Mouse (Mus musculus): Measurements from ENCODE around the gene Rpgrip1l. TPM values are rescaled to one million over a fixed set of nuclear protein-coding genes. Genes with fewer than 3 reads are reported as not detected.

Rpgrip1l gene
- total RNA-seq, 2 experiments from 2014 or later: 2.7 to 5.8 TPM

DNA sequence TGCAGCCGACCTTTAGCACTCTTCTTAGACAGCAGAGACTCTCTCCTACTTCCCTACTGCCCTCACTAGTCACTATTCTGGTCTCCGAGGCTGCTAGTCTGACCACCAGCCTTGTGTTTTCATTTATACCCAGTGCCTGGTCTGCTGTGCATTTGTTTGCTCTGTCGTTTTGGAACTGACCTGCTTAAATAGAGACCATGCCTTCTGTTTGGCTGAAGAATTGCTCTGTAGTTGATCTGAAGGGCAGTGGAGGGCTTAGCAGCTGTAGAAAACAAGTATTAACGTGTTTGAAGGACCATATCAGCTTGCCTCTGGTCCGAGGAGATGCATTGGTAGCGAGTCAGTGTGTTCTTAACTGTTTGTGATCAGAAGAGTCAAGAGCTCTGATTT, 16.4 kb upstream of the Rpgrip1l start:
- intact Hi-C loops (cut with DNase I): no loop called here
- no peak for DNase-seq

DNA sequence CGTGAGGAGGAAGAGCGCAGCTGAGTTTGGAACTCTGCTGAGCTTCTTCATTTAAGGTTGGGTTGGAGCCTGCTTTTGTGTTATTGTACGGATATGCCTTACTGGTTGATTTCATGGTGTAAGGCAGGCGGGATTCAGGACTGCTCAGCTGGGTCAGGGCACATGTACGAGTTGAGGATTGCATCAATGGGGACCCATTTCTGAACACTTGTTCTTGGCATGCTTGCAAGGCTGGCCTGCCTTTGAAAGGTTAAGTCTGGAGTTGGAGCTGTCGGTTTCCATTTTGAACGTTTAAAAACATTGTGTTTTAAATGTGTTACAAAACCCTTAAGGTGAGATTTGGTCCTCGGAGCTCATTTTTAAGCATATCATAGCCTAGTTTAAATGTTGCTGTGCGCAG, 16.0 kb upstream of the Rpgrip1l start:
- no peak for DNase-seq
- intact Hi-C loops (cut with DNase I): no loop called here

DNA sequence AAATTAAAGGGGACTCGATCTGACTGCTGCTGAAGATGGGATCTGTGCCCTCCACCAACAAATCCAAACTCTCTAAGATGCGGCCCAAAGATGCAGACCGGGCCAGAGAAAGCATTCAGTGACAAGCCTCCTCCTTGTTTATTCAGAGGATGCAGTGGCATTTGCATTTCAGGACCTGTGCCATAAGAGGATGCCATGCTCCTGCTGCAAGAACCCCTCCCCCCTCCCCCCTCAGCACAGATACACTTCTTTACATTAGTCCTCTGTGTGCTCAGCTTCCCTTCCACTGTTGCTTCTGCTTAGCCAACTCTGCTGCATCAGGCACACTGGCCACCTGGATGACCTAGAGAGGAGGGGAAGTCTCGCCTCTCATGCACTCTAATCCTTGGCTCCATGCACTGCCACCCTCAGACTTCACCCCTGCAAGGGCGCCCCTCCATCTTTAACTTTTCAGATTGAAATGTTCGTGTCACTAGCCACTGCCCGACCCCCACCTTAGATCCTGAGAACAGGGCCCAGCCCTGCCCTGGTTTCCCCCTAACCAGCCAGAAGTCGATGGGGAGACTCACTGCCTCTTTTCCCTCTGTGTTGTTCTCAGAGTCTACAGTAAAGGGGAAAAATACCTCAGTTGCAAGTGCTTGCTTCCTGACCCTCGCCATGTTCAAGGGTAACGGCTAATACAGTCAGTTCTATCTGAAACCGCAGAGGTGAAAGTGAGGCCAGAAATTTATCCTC, 14.6 kb upstream of the Rpgrip1l start:
- DNase-seq: no peak
- intact Hi-C loops (cut with DNase I): no loop called here

GRCm38 (mm10) chr8:91326946-91327345, 13.9 kb upstream of the Rpgrip1l start:
- no peak for DNase-seq
- intact Hi-C loops (cut with DNase I): no loop called here

- DNase-seq: no peak
- intact Hi-C loops (cut with DNase I): no loop called here
Observed at GRCm38 (mm10) chr8:91326018-91326417, 13.0 kb upstream of the Rpgrip1l start.

DNA sequence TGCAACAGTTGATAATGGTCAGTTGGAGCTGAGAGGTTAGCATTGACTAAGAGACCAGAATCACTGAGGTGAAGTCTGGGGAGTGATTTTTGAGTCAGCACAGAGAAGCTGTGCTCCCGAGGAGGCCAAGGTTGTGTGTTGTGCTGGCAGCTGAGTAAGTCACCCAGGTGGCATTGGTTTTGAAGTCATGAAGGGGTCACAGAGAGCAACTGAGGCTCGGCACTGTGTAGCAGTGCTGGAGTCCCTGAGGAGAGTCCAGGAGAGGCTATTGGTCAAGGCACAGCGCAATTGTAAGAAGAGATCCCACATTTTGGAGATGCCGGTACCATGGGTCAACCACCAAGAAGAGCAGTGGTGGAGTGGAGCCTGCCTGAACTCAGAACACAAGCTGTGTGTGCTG, 11.9 kb upstream of the Rpgrip1l start:
- intact Hi-C loops (cut with DNase I): no loop called here
- no peak for DNase-seq

- DNase-seq: peak; percentile 37 to 53
- intact Hi-C loops (cut with DNase I): no loop called here
Observed at GRCm38 (mm10) chr8:91324271-91324670, 11.2 kb upstream of the Rpgrip1l start.

DNA sequence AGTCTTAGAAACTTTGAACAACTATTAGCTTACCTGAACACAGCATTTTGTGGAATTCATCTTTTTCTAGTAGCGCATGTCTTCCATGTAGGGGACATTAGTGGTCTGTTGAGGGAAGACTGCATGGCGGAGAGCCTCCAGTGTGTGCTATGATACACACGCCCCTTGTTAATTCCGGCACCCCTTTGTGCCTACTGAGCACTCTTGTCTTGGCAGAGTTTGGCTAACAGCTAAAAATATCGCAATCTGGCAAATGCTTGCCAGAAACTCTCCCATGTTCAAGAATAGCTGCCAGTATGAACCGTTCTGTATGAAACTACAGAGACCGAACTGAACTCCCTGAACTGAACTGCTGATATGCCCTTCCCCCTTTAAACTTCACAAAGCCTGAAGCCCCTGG, 10.4 kb upstream of the Rpgrip1l start:
- intact Hi-C loops (cut with DNase I): no loop called here
- DNase-seq: peak; percentile 41 to 42

GRCm38 (mm10) chr8:91318938-91319729, 6.1 kb upstream of the Rpgrip1l start:
- DNase-seq: no peak
- intact Hi-C loops (cut with DNase I): no loop called here

GRCm38 (mm10) chr8:91317567-91318227, 4.6 kb upstream of the Rpgrip1l start:
- no peak for DNase-seq
- intact Hi-C loops (cut with DNase I): no loop called here

GRCm38 (mm10) chr8:91312342-91312741, 720 bp downstream of the Rpgrip1l start:
- intact Hi-C loops (cut with DNase I): loop anchor here (5.0 kb wide), 1 partner anchor 1055 kb away; no protein-coding TSS in a partner anchor
- no peak for DNase-seq

- DNase-seq: peak in 1 of 2 experiments; percentile 26
- intact Hi-C loops (cut with DNase I): no loop called here
Observed at GRCm38 (mm10) chr8:91304481-91305386, 8.3 kb downstream of the Rpgrip1l start.

GRCm38 (mm10) chr8:91298672-91299071, 14.4 kb downstream of the Rpgrip1l start:
- no peak for DNase-seq
- intact Hi-C loops (cut with DNase I): no loop called here

DNA sequence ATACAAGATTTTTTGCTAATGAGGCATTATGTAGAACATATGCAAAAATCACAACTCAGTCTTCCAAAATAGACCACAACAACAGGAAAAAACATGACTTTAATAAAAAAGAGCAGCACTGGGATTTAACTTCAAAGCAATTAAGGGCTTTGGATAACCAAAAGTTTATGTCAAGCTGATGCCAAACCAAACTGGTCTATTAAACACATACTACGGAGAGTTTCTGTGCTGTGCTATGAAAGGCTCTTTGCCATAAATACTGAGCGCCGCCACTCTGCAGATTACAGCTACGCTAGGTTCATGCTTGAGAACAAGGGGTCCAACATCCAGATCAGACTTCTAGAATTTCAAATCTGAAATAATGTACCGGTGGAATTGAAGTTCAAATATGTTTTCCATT, 17.3 kb downstream of the Rpgrip1l start:
- no peak for DNase-seq
- intact Hi-C loops (cut with DNase I): no loop called here

GRCm38 (mm10) chr8:91290576-91290975, 22.5 kb downstream of the Rpgrip1l start:
- intact Hi-C loops (cut with DNase I): no loop called here
- DNase-seq: peak; percentile 7 to 17

GRCm38 (mm10) chr8:91286237-91286636, 26.8 kb downstream of the Rpgrip1l start:
- intact Hi-C loops (cut with DNase I): no loop called here
- DNase-seq: no peak

DNA sequence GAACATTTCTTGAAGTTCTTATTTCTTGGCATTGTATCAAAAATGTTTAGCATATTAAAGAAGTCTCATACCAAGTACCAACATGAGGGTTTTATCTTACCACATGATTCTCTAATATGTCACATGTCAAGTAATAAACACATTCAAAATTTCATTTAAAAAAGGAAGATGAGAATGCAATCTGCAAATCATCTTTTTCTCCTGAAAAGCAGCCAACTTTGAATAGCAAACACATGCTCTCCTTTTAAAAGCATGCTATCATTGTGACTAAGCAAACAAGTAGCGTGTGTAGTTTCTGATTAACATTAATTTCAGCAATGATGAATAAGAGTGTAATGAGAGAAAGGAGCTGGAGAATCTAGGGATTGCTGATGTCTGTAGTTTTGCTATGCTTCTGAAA, 29.2 kb downstream of the Rpgrip1l start:
- intact Hi-C loops (cut with DNase I): no loop called here
- DNase-seq: no peak

GRCm38 (mm10) chr8:91282655-91283054, 30.4 kb downstream of the Rpgrip1l start:
- DNase-seq: no peak
- intact Hi-C loops (cut with DNase I): no loop called here

DNA sequence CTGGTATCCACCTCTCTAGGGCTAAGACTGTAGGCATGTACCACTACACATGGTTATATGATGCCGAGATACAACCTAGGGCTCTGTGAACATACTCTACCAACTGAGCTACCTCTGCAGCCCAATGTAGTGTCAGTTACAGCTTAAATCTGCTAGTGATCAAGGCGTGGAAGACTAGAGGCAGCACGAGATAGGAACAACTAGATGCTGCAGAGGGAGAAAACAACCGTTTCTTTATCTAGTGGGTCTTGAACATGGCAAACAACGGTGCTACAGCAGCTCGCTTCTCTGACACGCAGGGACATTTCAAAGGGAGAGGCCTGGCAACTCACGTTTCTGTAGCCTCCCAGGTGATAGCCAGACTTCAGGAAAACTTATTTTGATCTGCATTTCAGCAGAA, 31.5 kb downstream of the Rpgrip1l start:
- no peak for DNase-seq
- intact Hi-C loops (cut with DNase I): no loop called here

GRCm38 (mm10) chr8:91280467-91281212, 32.4 kb downstream of the Rpgrip1l start:
- intact Hi-C loops (cut with DNase I): no loop called here
- peak; percentile 25 to 29 for DNase-seq
